Mouse (Mus musculus) lung, postnatal 14 days (tissue): ENCODE measurements around the gene Socs7.

Experiments used
- DNase-seq: peaks from one replicate; pipeline ENCODE4 v3.0.0; 2021

Gene Socs7

GRCm38 (mm10) chr11:97422507-97422906, 60.2 kb downstream of the Socs7 start:
- no peak for DNase-seq

- no peak for DNase-seq
Measured at GRCm38 (mm10) chr11:97424092-97424692, 61.8 kb downstream of the Socs7 start.

DNA sequence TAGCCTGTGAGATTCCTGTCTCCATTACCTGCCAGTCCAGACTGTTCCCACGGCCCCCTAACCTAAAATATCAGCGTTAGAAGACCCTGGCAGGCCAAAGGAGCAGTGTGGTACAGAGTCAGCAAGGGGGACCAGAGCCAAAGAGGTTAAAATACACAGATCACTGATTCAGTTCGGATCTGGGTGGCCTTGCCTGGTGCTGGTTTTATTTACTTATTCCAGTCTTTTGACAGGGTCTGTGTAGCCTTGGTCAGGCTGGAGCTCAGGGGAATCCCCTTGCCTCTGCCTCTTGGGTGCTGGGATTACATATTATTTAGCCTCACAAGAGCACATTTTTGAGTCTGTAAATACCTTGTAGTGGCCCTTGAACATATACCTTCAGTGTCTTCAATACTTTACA, 62.5 kb downstream of the Socs7 start:
- no peak for DNase-seq

- DNase-seq: peak; percentile 78
Measured at GRCm38 (mm10) chr11:97427794-97428725, 65.7 kb downstream of the Socs7 start.

DNA sequence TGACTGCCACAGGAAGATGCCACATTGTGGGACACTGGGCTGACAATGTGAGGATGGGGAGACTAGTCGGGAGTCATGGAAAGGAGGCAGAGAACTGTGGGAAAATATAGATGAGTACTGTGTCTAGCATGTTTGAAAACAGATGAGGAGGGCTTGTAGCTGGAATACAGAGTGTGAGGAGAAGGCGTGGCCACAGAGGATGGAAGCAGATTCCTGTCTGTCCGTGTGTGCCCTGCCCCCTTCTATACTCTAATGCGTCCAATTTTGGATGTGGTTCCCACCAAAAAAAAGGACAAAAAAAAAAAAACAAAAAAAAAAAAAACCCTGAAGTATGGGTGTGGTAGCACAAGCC, 66.4 kb downstream of the Socs7 start:
- no peak for DNase-seq

GRCm38 (mm10) chr11:97429615-97430014, 67.3 kb downstream of the Socs7 start:
- DNase-seq: no peak

DNA sequence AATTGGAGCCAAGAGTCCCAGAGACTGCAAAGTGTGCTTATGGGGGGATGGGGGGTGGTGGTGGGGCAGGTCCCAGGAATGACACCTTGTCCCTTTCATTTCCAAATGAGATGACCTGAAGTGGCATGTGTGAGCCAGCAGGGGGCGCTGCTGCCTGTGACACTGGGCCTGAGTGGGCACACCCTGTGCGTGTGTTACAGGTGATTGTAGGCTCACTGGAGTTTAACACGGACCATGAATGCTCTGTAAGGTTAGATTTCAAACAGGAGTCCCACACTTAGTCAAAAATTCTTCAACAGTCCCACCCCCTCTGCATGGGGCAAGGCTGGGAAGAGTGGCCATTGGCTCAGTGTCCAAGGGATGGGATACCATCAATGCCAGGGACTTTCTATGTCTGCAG, 69.7 kb downstream of the Socs7 start:
- peak; percentile 82 for DNase-seq

- no peak for DNase-seq
Measured at GRCm38 (mm10) chr11:97432983-97433539, 70.7 kb downstream of the Socs7 start.

DNA sequence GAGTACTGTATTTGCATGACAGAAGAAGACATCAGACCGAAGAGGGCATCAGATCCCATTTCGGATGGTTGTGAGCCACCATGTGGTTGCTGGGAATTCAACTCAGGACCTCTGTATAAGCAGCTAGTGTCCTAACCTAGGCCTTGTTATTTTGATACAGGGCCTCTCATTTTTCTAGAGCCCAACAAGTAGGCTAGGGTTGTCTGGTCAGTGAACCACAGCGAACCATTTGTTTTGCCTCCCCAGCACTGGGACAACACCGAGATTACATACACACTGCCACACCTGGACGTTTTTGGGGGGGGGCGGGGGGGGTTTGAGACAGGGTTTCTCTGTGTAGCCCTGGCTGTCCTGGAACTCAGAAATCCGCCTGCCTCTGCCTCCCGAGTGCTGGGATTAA, 71.8 kb downstream of the Socs7 start:
- DNase-seq: no peak

DNA sequence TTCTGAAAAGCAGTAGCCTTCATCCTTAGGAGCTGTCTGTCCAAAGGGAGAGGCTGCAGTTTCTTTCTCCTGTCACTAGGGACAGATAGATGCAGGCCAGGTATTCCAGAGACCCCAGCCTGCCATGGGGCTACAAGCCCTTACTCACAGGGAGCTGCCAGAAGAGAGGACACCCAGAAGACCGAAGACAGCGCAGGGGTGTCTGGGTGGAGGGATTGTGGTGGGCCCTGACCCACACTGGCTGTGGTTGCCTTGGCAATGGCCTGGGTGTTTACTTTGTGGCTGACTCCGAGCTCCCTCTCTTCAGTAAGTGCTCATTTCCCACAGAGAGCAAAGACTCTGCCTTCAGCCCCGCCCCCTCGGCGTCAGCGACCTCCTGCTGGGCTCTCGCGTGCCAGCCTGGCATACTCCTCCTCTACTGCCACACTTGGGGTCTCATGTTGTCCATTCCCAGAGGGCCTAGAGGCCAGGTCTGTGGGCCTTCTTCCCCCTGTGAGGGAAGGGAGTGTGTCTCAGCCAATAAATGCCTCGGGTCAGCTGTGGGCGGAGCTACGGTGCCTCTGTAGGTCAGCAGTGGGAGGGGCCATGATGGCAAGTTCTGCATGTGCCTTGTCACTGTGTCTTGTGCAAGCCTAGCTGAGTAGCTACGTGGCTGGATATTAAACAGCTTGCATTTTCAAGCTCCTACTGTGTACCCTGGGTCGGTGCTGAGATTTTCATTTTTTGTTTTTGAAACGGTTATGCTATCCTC, 72.5 kb downstream of the Socs7 start:
- peak; percentile 90 for DNase-seq

DNA sequence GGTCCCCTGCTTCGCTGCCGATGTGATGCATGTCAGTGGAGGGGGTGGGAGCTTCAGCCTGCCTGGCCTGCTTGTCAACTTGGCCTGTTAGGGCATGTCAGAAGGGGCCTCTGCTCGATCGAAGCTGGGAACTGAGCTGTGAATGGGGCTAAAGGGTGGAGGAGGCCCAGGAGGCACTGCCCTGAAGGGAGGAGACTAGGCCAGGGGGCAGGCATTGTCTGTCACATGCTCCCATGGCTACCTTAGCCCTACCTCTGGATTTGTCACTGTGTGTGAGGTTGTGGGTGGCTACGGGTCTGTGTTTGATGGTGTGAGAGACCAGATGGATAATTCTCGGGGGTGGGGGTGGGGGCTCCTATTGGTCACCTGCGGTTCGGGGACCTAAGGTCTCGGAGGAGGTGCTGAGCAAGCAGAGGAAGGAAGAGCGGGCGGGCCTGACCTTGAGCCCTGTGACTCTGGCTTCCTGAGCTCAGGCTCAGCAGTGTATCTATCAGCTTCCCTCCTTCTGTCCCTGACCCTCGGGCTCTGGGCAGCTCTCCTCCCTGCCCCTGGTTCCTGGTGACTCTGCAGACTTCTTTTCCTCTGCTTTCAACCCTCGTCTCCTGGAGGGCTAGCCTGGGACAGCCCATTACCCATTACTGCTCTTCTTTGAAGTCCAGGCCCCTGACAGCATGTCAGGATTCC, 73.6 kb downstream of the Socs7 start:
- DNase-seq: peak; percentile 36

- DNase-seq: peak; percentile 90
Measured at GRCm38 (mm10) chr11:97437745-97438144, 75.4 kb downstream of the Socs7 start.

DNA sequence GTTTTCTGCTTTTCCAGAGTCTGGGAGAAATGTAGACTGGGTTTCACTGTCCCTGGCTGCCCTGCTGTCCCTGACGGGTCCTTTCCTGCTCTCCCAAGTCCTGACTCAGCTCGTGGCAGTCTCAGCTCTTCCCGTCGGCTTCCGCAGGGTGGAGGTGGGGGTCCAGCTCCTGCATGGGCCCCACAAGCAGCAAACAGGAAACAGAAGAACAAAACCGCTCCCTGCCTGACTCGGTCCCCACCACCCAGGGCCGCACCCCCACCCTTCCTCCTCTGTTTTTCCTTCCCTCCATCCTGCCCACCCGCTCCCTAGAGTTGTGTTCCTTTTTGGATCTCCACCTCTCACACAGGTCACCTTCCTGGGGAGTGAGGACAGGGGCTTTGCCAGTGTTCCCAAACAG, 76.5 kb downstream of the Socs7 start:
- DNase-seq: peak; percentile 62

- peak; percentile 86 for DNase-seq
Measured at GRCm38 (mm10) chr11:97439935-97440334, 77.6 kb downstream of the Socs7 start.

GRCm38 (mm10) chr11:97440441-97440881, 78.1 kb downstream of the Socs7 start:
- DNase-seq: peak; percentile 38

GRCm38 (mm10) chr11:97441036-97441657, 78.8 kb downstream of the Socs7 start:
- DNase-seq: peak; percentile 62

GRCm38 (mm10) chr11:97441658-97442125, 79.3 kb downstream of the Socs7 start:
- peak; percentile 56 for DNase-seq

GRCm38 (mm10) chr11:97442891-97443675, 80.7 kb downstream of the Socs7 start:
- no peak for DNase-seq

DNA sequence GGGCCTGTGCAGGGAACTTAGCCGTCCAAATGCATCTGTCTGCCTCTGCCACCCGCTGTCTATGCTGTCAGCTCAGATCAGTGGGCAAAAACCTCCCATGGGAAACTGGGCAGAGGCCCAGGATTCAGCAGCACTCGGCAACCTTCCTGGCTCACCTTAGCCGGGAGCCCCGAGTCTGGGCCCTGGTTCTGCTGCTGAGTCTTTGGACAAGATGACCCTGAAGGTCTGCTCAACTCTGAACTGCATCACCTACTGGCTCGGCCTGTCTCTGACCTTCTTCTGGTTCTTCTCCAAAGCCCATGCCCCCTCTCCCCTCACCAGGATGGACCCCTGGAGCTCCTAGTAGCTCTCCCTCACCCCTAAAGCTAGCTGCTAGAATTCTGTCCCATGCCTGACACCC, 83.2 kb downstream of the Socs7 start:
- no peak for DNase-seq

DNA sequence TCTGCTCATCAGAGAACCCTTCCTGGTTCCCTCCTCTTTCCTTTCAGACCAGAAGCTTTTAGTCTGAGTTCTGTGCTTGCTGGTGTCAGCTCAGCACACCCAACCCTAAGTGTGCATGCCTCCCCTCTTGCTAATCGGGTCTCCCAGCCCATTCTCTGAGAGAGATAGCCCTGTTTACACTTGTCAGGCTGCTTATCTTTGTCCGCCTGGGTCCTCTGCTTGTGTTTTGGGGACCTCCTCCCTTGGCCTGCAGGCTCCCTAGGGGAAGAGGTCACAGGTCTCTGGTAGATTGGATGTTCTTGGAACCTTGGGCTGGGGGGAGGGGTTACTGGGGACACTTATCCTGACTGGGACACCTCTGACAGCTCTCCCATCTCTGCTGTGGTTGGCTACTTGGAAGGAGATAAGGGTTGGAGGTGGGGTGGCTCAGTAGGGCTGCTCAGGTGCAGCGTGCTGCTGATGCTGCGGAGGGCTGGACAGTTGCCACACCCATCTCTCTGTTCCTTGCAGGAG, 83.7 kb downstream of the Socs7 start:
- DNase-seq: no peak

GRCm38 (mm10) chr11:97447979-97448378, 85.6 kb downstream of the Socs7 start:
- DNase-seq: no peak
